Mouse (Mus musculus): ENCODE measurements around the gene Fzd4. TPM values are rescaled to one million over a fixed set of nuclear protein-coding genes. Genes with fewer than 3 reads are reported as not detected.

Fzd4 gene
- polyA plus RNA-seq, 1 experiment = 0.60 TPM

- TF ChIP-seq CTCF (IDR thresholded peaks at IDR 0.05; ENCODE audit: control insufficient read depth, insufficient read depth, insufficient read length) (no peak), FOSL1 (IDR thresholded peaks at IDR 0.05; ENCODE audit: insufficient read depth, low read length, poor library complexity, severe bottlenecking) (no peak), MAX (IDR thresholded peaks at IDR 0.05) (no peak), MYOD1 (IDR thresholded peaks at IDR 0.05; ENCODE audit: control insufficient read depth, insufficient read length, low read depth) (no peak), CEBPB (IDR thresholded peaks at IDR 0.05; ENCODE audit: low read depth) (no peak), USF1 (IDR thresholded peaks at IDR 0.05; ENCODE audit: low read depth) (no peak), MYOG (IDR thresholded peaks at IDR 0.05; ENCODE audit: control insufficient read depth, extremely low read depth, insufficient read length) (no peak)
- Histone ChIP-seq H3K36me3 (ENCODE audit: control insufficient read depth, insufficient read depth) (no peaks in the 10 kb centered on the region), H3K4me3 (ENCODE audit: insufficient read depth, poor library complexity, severe bottlenecking) (no peak overlapping the region)
Observed at GRCm38 (mm10) chr7:89423194-89423593, 19.0 kb downstream of the Fzd4 start.

GRCm38 (mm10) chr7:89423688-89424255 lies 19.6 kb downstream of the Fzd4 start:
- TF ChIP-seq CEBPB (IDR thresholded peaks at IDR 0.05; ENCODE audit: low read depth) = no peak
- no peak for TF ChIP-seq MYOD1 (IDR thresholded peaks at IDR 0.05; ENCODE audit: control insufficient read depth, insufficient read length, low read depth)
- TF ChIP-seq MAX (IDR thresholded peaks at IDR 0.05) = no peak
- TF ChIP-seq MYOG (IDR thresholded peaks at IDR 0.05; ENCODE audit: control insufficient read depth, extremely low read depth, insufficient read length) = no peak
- TF ChIP-seq USF1 (IDR thresholded peaks at IDR 0.05; ENCODE audit: low read depth) = no peak
- TF ChIP-seq FOSL1 (IDR thresholded peaks at IDR 0.05; ENCODE audit: insufficient read depth, low read length, poor library complexity, severe bottlenecking) = no peak
- TF ChIP-seq CTCF (IDR thresholded peaks at IDR 0.05; ENCODE audit: control insufficient read depth, insufficient read depth, insufficient read length) = no peak
- Histone ChIP-seq H3K27me3 (ENCODE audit: control insufficient read depth, insufficient read depth, insufficient read length) (no peaks in the 10 kb centered on the region), H3K36me3 (ENCODE audit: control insufficient read depth, insufficient read depth) (no peaks in the 10 kb centered on the region), H3ac (ENCODE audit: control insufficient read depth, insufficient read length, low read depth) (no peak overlapping the region), H3K79me3 (ENCODE audit: low read depth) (no peaks in the 10 kb centered on the region), H3K4me3 (ENCODE audit: insufficient read depth, poor library complexity, severe bottlenecking) (no peak overlapping the region), H3K79me2 (ENCODE audit: control insufficient read depth, insufficient read depth) (no peaks in the 10 kb centered on the region)

More at GRCm38 (mm10) chr7:89423194-89423593, 19.0 kb downstream of the Fzd4 start:
- no peaks in the 10 kb centered on the region for H3K27me3 ChIP-seq (ENCODE audit: control insufficient read depth, insufficient read depth, insufficient read length)
- no peaks in the 10 kb centered on the region for H3K79me2 ChIP-seq (ENCODE audit: control insufficient read depth, insufficient read depth)
- H3ac ChIP-seq (ENCODE audit: control insufficient read depth, insufficient read length, low read depth) = no peak overlapping the region
- no peaks in the 10 kb centered on the region for H3K79me3 ChIP-seq (ENCODE audit: low read depth)

GRCm38 (mm10) chr7:89424659-89425058 lies 20.5 kb downstream of the Fzd4 start:
- no peaks in the 10 kb centered on the region for H3K36me3 ChIP-seq (ENCODE audit: control insufficient read depth, insufficient read depth)
- no peaks in the 10 kb centered on the region for H3K79me2 ChIP-seq (ENCODE audit: control insufficient read depth, insufficient read depth)
- H3K4me3 ChIP-seq (ENCODE audit: insufficient read depth, poor library complexity, severe bottlenecking) = no peak overlapping the region
- TF ChIP-seq FOSL1 (IDR thresholded peaks at IDR 0.05; ENCODE audit: insufficient read depth, low read length, poor library complexity, severe bottlenecking) (no peak), CEBPB (IDR thresholded peaks at IDR 0.05; ENCODE audit: low read depth) (no peak), MAX (IDR thresholded peaks at IDR 0.05) (no peak), USF1 (IDR thresholded peaks at IDR 0.05; ENCODE audit: low read depth) (no peak), CTCF (IDR thresholded peaks at IDR 0.05; ENCODE audit: control insufficient read depth, insufficient read depth, insufficient read length) (no peak)
- H3ac ChIP-seq (ENCODE audit: control insufficient read depth, insufficient read length, low read depth) = no peak overlapping the region
- H3K79me3 ChIP-seq (ENCODE audit: low read depth) = no peaks in the 10 kb centered on the region
- H3K27me3 ChIP-seq (ENCODE audit: control insufficient read depth, insufficient read depth, insufficient read length) = no peaks in the 10 kb centered on the region

GRCm38 (mm10) chr7:89425803-89426725 lies 21.9 kb downstream of the Fzd4 start:
- H3K4me3 ChIP-seq (ENCODE audit: insufficient read depth, poor library complexity, severe bottlenecking) = no peak overlapping the region
- H3K36me3 ChIP-seq (ENCODE audit: control insufficient read depth, insufficient read depth) = no peaks in the 10 kb centered on the region
- H3K79me2 ChIP-seq (ENCODE audit: control insufficient read depth, insufficient read depth) = no peaks in the 10 kb centered on the region
- no peaks in the 10 kb centered on the region for H3K27me3 ChIP-seq (ENCODE audit: control insufficient read depth, insufficient read depth, insufficient read length)
- TF ChIP-seq FOSL1 (IDR thresholded peaks at IDR 0.05; ENCODE audit: insufficient read depth, low read length, poor library complexity, severe bottlenecking) = no peak
- TF ChIP-seq MAX (IDR thresholded peaks at IDR 0.05) = no peak
- no peak for TF ChIP-seq MYOG (IDR thresholded peaks at IDR 0.05; ENCODE audit: control insufficient read depth, extremely low read depth, insufficient read length)
- no peak for TF ChIP-seq USF1 (IDR thresholded peaks at IDR 0.05; ENCODE audit: low read depth)
- TF ChIP-seq MYOD1 (IDR thresholded peaks at IDR 0.05; ENCODE audit: control insufficient read depth, insufficient read length, low read depth) = no peak
- TF ChIP-seq CEBPB (IDR thresholded peaks at IDR 0.05; ENCODE audit: low read depth) = no peak
- TF ChIP-seq CTCF (IDR thresholded peaks at IDR 0.05; ENCODE audit: control insufficient read depth, insufficient read depth, insufficient read length) = no peak
- no peaks in the 10 kb centered on the region for H3K79me3 ChIP-seq (ENCODE audit: low read depth)
- no peak overlapping the region for H3ac ChIP-seq (ENCODE audit: control insufficient read depth, insufficient read length, low read depth)

GRCm38 (mm10) chr7:89427101-89427500 lies 22.9 kb downstream of the Fzd4 start:
- H3K79me3 ChIP-seq (ENCODE audit: low read depth) = no peaks in the 10 kb centered on the region
- H3K4me3 ChIP-seq (ENCODE audit: insufficient read depth, poor library complexity, severe bottlenecking) = no peak overlapping the region
- H3K36me3 ChIP-seq (ENCODE audit: control insufficient read depth, insufficient read depth) = no peaks in the 10 kb centered on the region
- H3K27me3 ChIP-seq (ENCODE audit: control insufficient read depth, insufficient read depth, insufficient read length) = no peaks in the 10 kb centered on the region
- no peaks in the 10 kb centered on the region for H3K79me2 ChIP-seq (ENCODE audit: control insufficient read depth, insufficient read depth)
- TF ChIP-seq MAX (IDR thresholded peaks at IDR 0.05) (no peak), USF1 (IDR thresholded peaks at IDR 0.05; ENCODE audit: low read depth) (no peak), CEBPB (IDR thresholded peaks at IDR 0.05; ENCODE audit: low read depth) (no peak), FOSL1 (IDR thresholded peaks at IDR 0.05; ENCODE audit: insufficient read depth, low read length, poor library complexity, severe bottlenecking) (no peak), CTCF (IDR thresholded peaks at IDR 0.05; ENCODE audit: control insufficient read depth, insufficient read depth, insufficient read length) (no peak), MYOD1 (IDR thresholded peaks at IDR 0.05; ENCODE audit: control insufficient read depth, insufficient read length, low read depth) (no peak), MYOG (IDR thresholded peaks at IDR 0.05; ENCODE audit: control insufficient read depth, extremely low read depth, insufficient read length) (no peak)
- H3ac ChIP-seq (ENCODE audit: control insufficient read depth, insufficient read length, low read depth) = no peak overlapping the region
